Mouse (Mus musculus) heart, embryonic 10.5 days (tissue): ENCODE measurements around the gene Nrde2. TPM values are rescaled to one million over a fixed set of nuclear protein-coding genes. Genes with fewer than 3 reads are reported as not detected.

Experiments used
- DNase-seq: peaks from one replicate; pipeline ENCODE4 v3.0.0-alpha.2; 2017; ENCODE audit warnings: low spot score
- H3K27ac ChIP-seq: fragments of 300-500 bp; sonication (generic); 2 replicates; pipeline ENCODE4 v1.5.1; 2016; ENCODE audit warnings: mild to moderate bottlenecking
- H3K27me3 ChIP-seq: fragments of 300-500 bp; sonication (generic); 2 replicates; pipeline ENCODE4 v1.6.1; 2016; ENCODE audit warnings: mild to moderate bottlenecking; ENCODE audit not compliant: poor library complexity, insufficient read depth, severe bottlenecking
- H3K36me3 ChIP-seq: fragments of 300-500 bp; sonication (generic); 2 replicates; pipeline ENCODE4 v1.6.1; 2016; ENCODE audit warnings: mild to moderate bottlenecking, moderate library complexity
- H3K4me1 ChIP-seq: fragments of 300-500 bp; sonication (generic); 2 replicates; pipeline ENCODE4 v1.6.1; 2016; ENCODE audit warnings: mild to moderate bottlenecking
- H3K4me3 ChIP-seq: fragments of 300-500 bp; sonication (generic); 2 replicates; pipeline ENCODE4 v1.5.1; 2016; ENCODE audit warnings: mild to moderate bottlenecking, moderate library complexity
- H3K9me3 ChIP-seq: fragments of 300-500 bp; sonication (generic); 2 replicates; pipeline ENCODE4 v1.6.1; 2016; ENCODE audit warnings: mild to moderate bottlenecking, moderate library complexity
- WGBS: fragments of 180-500 bp; shearing (Covaris S2); methylation state at CpG from one replicate; pipeline ENCODE4 v1.1.7; 2016; 5-methylcytosine and 5-hydroxymethylcytosine counted together
- polyA plus RNA-seq: library from polyadenylated mRNA; unstranded; fragments of >200 nt; fragmentation: Nextera tagmentation; extraction: Ambion mirVana; gene quantifications from 2 replicates; pipeline ENCODE4 v1.2.1, GENCODE M21; 2016

The Nrde2 gene
- polyA plus RNA-seq, 1 experiment from 2014 or later, result 12.0 TPM

DNA sequence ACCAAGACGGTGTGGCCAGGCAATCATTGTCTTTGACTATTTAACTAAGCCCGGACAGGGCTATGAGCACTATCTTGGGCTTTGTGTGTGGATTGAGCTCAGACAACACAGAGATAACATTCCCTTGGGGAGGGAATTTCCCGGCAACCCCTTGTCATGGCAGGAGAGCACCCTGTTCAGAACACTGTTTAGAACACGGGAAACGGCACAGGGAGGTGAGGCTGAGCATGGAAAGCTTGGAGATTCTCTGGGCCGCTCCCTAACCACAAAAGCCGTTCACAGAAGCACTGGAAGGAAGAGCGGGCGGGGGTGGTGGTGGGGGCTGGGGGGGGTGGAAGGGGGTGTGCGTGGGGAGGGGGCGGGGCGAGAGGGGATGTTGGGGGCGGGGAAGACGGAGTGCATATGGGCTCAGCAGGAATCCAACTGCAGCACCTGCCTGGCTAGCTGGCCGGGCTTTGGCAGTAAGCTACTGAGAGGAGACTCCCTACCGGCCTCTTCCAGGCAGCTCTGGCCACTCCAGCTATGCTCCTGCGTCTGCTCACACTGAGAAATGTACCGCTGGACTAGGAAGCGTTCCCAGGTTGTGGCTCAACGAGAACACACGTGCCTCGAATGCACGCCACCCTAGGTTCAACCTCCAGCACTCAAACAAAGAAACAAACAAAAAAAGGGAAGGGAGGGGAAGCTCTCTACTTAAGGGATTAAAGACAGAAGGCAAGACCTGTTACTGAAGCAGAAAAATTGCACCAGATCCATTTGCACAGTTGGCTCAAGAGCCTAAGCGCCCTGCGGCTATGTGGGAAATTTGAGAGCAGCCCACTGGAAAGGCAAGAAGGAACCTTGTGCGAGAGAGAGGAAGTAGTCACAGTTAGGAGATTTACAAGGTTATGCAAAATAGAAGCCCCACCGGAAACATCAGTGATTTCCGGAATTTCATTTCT, 8.7 kb upstream of the Nrde2 start:
- H3K4me3 ChIP-seq, result peak overlapping the region; percentile 57
- H3K9me3 ChIP-seq, result no peaks in the 10 kb centered on the region
- DNase-seq, result peak; percentile 77
- no peaks in the 10 kb centered on the region for H3K36me3 ChIP-seq
- H3K27ac ChIP-seq, result peak overlapping the region; percentile 84
- 12% methylated on average over 27 of the region's 28 CpGs for WGBS
- no peaks in the 10 kb centered on the region for H3K27me3 ChIP-seq
- peaks cover 12% of the 10 kb centered on the region for H3K4me1 ChIP-seq

DNA sequence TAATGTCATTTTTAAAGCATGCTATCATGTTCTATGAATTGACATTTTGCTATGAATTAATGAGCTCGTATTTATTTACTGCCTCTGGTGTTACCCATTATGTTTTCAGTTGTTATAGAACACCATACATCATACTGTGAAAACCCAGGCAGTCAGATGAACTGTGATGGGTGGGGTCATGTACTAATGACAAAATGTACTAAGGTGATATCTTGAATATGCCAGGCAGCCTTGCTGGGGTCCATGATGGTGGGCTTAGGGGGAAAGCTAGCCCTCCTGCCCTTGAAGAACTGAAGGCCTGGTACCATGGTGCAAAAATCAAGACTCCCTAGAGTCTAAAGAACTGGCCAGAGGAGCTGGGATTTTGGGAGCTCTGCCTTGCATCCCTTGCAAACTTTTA, 8.0 kb upstream of the Nrde2 start:
- Histone ChIP-seq H3K36me3 (no peaks in the 10 kb centered on the region), H3K4me3 (peak overlapping the region; percentile 57), H3K9me3 (no peaks in the 10 kb centered on the region), H3K4me1 (peaks cover 12% of the 10 kb centered on the region), H3K27ac (peak overlapping the region; percentile 84), H3K27me3 (no peaks in the 10 kb centered on the region)
- WGBS, result 79% methylated on average over 1 of the region's 1 CpGs
- DNase-seq, result no peak

DNA sequence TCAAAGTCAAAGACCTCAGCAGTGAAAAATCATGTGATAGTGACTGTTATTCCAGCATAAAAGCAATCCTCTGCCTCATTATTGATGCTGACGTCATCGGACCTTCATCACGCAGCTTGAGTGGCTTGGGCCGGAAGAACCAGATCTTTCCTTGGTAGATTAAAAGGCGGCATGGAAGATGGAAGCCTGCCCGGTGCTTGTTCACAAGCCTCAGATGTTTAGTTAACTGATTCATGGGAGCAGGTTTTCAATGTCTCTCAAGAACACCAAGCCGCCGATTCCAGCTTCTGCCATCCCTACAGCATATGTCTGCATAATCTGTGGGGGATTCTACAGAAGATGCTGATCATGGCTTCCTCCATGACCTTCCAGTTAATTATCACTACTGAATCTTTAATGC, 7.5 kb upstream of the Nrde2 start:
- no peak overlapping the region for H3K4me3 ChIP-seq
- H3K36me3 ChIP-seq, result no peaks in the 10 kb centered on the region
- no peaks in the 10 kb centered on the region for H3K9me3 ChIP-seq
- H3K4me1 ChIP-seq, result peaks cover 12% of the 10 kb centered on the region
- no peak for DNase-seq
- 87% methylated on average over 8 of the region's 8 CpGs for WGBS
- no peak overlapping the region for H3K27ac ChIP-seq
- no peaks in the 10 kb centered on the region for H3K27me3 ChIP-seq

DNA sequence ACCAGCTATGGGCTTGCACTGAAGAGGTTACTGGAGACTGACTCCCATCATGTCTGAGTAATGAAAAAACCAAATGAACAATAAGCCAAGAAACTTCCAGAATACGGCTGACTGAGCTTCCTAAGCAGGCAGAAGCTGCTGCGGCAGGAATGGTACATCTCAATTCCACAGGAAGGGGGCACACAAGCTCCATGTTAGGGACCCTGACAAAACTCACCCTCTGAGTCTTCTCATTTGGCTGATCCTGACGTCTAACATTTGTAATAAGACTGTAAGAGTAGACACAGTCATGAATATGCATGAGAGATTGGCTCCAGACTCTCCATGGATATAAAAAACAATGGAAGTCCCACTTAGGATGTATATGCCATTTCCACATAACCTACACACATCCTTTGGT, 6.7 kb upstream of the Nrde2 start:
- H3K27me3 ChIP-seq, result no peaks in the 10 kb centered on the region
- H3K9me3 ChIP-seq, result no peaks in the 10 kb centered on the region
- 27% methylated on average over 3 of the region's 3 CpGs for WGBS
- H3K36me3 ChIP-seq, result no peaks in the 10 kb centered on the region
- H3K4me1 ChIP-seq, result peaks cover 12% of the 10 kb centered on the region
- DNase-seq, result no peak
- no peak overlapping the region for H3K27ac ChIP-seq
- H3K4me3 ChIP-seq, result no peak overlapping the region

DNA sequence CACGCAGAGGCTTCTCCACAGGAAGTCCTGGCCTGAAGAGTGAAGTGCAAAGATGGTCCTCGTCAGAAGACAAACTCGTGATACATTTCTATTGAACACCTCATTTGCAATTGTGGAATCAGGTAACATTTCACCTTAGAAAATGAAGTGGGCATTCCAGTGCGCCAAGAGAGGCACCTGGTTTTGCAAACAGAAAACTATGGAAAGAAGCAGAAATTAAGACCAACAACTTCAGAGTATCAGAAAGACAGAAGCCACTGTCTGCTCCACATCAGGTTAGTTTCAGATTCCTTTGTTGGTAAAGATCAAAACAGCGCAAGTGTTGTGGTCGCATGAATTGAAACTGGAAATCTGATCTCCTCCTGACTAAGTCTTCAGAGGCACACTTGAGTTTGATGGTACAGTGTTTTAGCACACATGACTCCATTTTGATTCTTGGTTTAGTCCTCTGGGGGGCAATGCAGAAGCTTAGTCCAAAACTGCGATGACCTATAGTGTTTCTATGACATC, 5.6 kb upstream of the Nrde2 start:
- Histone ChIP-seq H3K27me3 (no peaks in the 10 kb centered on the region), H3K9me3 (no peaks in the 10 kb centered on the region), H3K4me3 (no peak overlapping the region), H3K4me1 (peaks cover 12% of the 10 kb centered on the region), H3K27ac (no peak overlapping the region), H3K36me3 (no peaks in the 10 kb centered on the region)
- WGBS, result 72% methylated on average over 7 of the region's 7 CpGs
- no peak for DNase-seq

DNA sequence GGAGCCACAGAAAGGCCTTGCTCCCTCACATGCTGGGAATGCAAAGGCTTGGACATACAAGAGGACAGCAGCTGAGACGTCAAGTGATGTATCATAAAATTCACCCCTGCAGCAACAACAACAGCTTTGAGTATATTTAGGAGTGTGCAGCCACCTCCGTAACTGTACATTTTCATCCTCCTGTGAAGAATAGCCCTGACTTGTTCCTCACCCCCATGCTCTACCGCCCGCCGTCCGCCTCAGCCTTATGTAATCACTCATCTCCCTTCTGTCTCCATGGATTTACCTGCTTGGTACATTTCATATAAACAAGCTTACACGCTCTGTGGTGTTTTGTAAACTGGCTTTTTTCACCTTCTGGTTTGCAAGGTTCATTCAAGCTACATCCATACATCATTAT, 7.0 kb downstream of the Nrde2 start:
- Histone ChIP-seq H3K4me1 (no peaks in the 10 kb centered on the region), H3K27ac (no peak overlapping the region), H3K9me3 (no peaks in the 10 kb centered on the region), H3K27me3 (no peaks in the 10 kb centered on the region), H3K4me3 (no peak overlapping the region), H3K36me3 (peaks cover 34% of the 10 kb centered on the region)
- no peak for DNase-seq
- WGBS, result 87% methylated on average over 7 of the region's 7 CpGs

DNA sequence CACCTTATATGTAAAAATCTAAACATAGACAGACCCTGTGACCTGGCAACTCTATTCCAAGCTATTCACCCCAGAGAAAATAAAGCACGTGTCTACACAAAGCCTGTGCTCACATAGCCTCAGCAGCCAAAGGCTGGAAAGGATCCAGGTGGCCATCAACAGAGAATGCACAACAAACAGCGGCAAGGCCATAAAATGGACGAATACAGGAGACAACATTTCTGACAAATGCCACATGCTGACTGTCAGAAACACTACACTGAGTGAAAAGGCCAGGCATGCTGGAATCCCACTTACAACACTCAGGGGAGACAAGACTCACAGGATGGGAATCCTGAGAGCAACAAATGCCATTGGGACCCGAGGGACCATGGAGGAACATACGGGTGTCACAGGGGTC, 15.2 kb downstream of the Nrde2 start:
- no peak for DNase-seq
- 86% methylated on average over 5 of the region's 5 CpGs for WGBS

DNA sequence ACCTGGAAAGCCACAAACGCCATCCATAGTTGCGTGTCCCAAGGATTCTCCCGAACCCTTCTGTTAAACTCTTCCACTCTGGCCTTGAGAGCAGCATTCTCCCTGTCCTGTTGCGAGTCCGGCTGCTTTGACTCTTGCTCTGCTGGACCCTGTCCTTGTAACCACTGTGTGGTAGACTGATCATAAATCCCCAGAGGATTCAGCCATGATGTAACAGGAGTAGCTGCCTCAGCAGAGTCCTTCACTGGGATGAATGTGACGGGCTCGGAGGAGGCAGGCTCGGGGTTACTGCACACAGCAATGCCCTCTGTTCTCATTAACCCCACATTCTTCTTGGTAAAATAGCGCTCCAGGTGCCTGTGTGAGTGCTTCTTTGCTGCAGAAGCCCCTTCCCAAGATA, 15.7 kb downstream of the Nrde2 start:
- Histone ChIP-seq H3K27ac (no peak overlapping the region), H3K27me3 (no peaks in the 10 kb centered on the region), H3K4me1 (no peaks in the 10 kb centered on the region), H3K36me3 (peaks cover 95% of the 10 kb centered on the region), H3K9me3 (no peaks in the 10 kb centered on the region), H3K4me3 (no peak overlapping the region)
- WGBS, result 90% methylated on average over 9 of the region's 9 CpGs
- DNase-seq, result no peak

More for the DNA sequence above, 15.2 kb downstream of the Nrde2 start:
- Histone ChIP-seq H3K4me3 (no peak overlapping the region), H3K27ac (no peak overlapping the region), H3K9me3 (no peaks in the 10 kb centered on the region), H3K4me1 (no peaks in the 10 kb centered on the region), H3K36me3 (peaks cover 95% of the 10 kb centered on the region), H3K27me3 (no peaks in the 10 kb centered on the region)

DNA sequence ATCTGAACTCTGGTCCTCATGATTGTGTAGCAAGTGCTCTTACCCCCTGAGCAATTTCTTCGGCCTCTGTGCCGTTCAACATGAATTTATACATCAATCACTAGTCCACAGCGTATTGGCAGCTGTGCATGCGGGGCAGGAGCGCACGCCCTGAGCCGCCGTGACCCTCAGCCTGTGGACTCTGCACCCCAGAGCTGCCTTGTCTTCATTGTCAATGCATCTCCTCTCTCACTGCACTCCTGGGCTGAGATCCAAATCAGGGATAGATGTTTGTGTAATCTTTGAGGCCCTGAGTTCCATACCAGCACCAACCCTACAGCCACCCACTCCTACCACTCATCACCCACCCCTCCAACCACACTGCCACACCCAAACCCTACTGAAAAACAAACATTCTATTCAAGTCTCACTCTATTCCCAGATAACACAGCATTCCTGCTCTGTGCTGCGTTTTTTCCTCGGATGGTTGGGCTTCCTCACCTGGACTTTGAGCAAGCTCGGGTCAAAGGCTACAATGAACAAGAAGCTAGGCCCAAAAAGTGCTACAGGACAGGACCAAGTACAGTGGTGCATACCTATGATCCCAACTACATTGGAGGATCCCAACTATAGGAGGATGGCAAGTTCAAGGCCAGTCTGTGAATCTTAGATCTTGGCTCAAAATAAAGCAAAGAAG, 16.5 kb downstream of the Nrde2 start:
- H3K27ac ChIP-seq, result no peak overlapping the region
- H3K36me3 ChIP-seq, result peaks cover 95% of the 10 kb centered on the region
- DNase-seq, result no peak
- WGBS, result 91% methylated on average over 11 of the region's 11 CpGs
- H3K9me3 ChIP-seq, result no peaks in the 10 kb centered on the region
- H3K4me1 ChIP-seq, result no peaks in the 10 kb centered on the region
- no peaks in the 10 kb centered on the region for H3K27me3 ChIP-seq
- H3K4me3 ChIP-seq, result no peak overlapping the region

DNA sequence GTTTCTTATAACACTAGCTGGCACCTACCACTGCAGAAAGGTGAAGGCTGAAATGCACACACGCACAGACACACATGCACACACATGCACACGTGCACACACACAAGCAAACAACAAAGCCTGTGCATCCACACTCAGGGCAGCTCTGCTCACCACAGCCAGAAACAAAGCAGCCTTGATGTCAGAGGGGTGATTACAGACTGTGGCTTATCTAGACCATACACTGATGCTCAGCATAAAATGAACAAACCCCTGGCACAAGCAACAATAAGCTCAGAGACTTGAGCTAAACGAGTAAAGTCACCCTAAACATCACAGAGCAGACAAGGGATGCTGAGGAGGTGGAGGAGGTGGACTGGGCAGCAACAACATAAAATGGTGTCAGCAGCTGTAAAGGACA, 24.3 kb downstream of the Nrde2 start:
- H3K27me3 ChIP-seq, result no peaks in the 10 kb centered on the region
- no peaks in the 10 kb centered on the region for H3K9me3 ChIP-seq
- peaks cover 90% of the 10 kb centered on the region for H3K36me3 ChIP-seq
- no peak overlapping the region for H3K27ac ChIP-seq
- DNase-seq, result no peak
- no peaks in the 10 kb centered on the region for H3K4me1 ChIP-seq
- 82% methylated on average over 3 of the region's 3 CpGs for WGBS
- no peak overlapping the region for H3K4me3 ChIP-seq

DNA sequence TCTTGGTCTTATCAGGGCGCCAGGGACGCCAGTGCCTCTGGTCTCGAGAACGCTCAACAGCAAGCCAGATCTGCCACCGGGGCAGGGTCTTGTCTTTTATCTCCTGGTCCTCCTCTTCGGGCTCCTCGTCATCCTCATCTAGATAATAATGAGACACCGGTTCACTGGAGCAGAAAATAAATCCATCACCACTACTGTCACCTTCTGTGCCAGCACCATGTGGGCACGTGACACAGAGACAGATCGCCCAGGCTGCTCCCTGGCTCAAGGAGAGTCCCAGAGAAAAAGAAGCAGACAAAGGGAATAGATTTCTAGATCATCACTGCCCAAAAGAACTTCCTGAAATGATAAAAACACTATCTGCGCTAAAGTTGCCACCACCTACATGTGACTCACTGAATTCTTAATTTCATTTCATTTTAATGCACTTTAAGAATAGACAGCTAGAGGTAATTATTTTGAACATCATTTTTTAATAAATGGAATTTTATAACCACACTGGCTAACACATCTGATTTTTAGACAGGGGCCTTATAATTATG, 25.0 kb downstream of the Nrde2 start:
- no peak for DNase-seq
- Histone ChIP-seq H3K36me3 (peaks cover 90% of the 10 kb centered on the region), H3K4me1 (peaks cover under 1% of the 10 kb centered on the region; the same call in 1 of the 2 replicates)

DNA sequence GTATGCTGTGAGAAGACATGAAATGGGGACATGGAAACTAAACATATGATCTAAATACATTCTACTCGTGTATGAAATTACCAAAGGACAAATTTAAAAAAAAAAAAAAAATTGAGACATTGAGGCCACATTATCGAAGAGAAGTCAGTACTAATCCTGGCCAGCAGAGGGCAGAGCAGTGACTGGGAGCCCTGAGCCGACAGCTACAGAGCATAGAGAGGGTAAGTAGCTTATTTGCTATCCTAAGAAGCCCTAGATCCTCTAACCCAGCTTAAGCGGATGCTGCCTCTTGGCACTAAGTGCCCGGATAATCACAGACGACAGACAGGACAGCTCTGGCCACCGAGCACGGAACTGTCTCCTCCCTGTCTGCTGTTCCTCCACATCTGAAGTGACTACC, 27.8 kb downstream of the Nrde2 start:
- H3K36me3 ChIP-seq, result peaks cover 73% of the 10 kb centered on the region
- 42% methylated on average over 8 of the region's 8 CpGs for WGBS
- H3K4me1 ChIP-seq, result peaks cover 26% of the 10 kb centered on the region
- H3K9me3 ChIP-seq, result no peaks in the 10 kb centered on the region
- no peaks in the 10 kb centered on the region for H3K27me3 ChIP-seq
- H3K4me3 ChIP-seq, result no peak overlapping the region
- H3K27ac ChIP-seq, result no peak overlapping the region
- no peak for DNase-seq

More for the DNA sequence above, 25.0 kb downstream of the Nrde2 start:
- Histone ChIP-seq H3K27ac (no peak overlapping the region), H3K4me3 (no peak overlapping the region), H3K9me3 (no peaks in the 10 kb centered on the region), H3K27me3 (no peaks in the 10 kb centered on the region)
- 77% methylated on average over 11 of the region's 11 CpGs for WGBS

DNA sequence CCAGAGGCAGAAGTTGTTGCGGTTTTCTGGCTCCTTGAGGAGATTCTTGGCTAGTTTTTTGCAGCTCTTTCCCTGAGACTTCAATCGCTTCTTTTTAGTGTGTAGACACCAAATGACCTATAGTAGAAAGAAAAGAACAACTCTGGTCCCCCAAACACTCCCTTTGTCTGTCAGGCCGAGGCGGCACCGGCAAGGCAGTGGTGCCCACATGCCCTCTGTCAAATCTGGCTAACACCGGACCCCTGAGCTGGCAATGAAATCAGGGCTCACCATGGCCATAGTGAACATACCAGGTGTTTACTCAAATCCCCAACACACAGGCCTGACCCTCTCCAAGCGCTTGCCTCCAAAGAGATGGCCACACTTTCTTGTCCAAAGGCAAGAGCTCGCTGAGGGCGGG, 28.3 kb downstream of the Nrde2 start:
- WGBS, result 90% methylated on average over 9 of the region's 9 CpGs
- Histone ChIP-seq H3K27ac (no peak overlapping the region), H3K27me3 (no peaks in the 10 kb centered on the region), H3K9me3 (no peaks in the 10 kb centered on the region), H3K4me3 (no peak overlapping the region), H3K36me3 (peaks cover 73% of the 10 kb centered on the region), H3K4me1 (peaks cover 29% of the 10 kb centered on the region)
- DNase-seq, result no peak
